Mouse (Mus musculus) brain, embryonic 18.5 days (tissue): ENCODE results near the gene Utp6.
"Not testable (repeated sequence)": the region's sequence is repeated elsewhere in the genome, so short reads cannot be mapped to it uniquely, and the experiment has no call there.

Experiments
- DNase-seq: peaks from one replicate; pipeline ENCODE4 v3.0.0-alpha.2; 2012; ENCODE audit warnings: low read depth, low spot score

Gene Utp6

DNA sequence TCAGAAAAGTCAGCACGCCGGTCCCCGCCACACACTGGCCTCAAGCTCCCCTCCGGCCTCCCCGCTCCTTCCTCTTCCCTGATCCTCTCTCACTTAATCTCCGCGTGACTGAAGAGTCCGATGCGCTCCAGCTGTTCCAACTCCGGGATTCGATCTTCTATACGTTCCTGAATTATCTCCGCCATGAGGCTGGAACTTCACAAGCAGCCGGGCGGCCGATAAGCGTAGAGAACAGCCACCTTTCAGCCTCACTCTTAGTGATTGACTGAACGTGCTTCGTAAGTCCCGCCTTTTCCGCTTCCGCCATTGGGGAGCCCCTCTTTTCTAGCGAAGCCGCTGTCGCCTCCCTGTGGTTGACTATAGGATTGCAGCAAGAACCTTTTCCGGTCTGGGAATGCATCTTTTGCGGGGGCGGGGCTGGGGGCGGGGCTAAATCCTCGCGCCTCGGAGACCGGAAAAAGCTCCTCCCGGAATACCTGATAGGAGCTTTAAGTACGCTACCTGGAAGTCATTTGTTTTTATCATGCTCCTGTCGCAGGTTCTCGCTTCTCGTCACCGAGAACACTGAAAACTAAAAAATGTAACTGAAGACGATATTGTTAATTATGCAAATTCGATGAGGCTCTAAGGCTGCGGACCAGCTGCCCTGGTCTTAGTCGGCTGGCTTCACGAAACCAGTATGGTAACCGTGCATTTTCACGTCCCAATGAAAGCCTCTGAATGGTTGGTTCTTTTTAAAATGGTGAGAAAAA is at the start of gene Utp6:
Utp6 (minus strand) TSS at position 266 of the 752 bp plus-strand sequence.
- peak; percentile 96 for DNase-seq

- no peak for DNase-seq
These were observed 32.2 kb upstream of the Utp6 start for GRCm38 (mm10) chr11:79994271-79994988.

DNA sequence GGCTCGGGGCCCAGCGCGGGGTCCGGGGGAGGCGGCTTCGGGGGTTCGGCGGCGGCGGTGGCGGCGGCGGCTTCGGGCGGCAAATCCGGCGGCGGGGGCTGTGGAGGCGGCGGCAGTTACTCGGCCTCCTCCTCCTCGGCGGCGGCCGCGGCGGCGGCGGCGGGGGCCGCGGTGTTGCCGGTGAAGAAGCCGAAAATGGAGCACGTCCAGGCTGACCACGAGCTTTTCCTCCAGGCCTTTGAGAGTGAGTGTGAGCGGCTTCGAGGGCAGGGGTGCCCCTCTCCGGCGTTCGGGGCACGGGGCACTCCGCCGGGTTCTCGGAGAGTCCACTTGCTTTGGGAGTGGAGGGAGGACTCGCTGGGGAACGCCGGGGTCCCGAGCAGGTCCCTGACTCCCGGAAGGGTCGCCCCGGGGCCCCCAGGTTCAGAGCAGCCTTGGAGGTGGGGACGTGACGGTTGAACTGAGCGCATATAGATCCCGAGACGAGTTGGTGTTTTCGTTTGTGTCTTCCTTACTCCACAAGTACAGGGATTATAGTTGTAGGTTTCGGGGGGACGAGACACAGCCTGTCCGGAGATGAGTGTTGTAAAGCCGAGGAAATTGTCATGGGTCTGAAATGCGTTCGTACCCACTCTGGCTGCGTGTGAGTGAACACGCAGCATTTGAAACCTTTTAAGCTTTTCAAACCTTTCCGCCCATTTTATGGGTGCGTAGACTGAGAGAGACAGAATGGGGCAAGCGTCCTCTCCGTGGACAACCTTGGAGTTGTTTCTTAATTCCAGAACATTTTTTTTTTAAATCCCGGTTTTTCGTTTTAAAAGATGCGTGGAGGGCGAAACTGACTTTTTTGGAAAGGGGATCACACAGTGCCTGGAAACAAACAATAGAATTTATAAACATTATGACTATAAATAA is 31.4 kb upstream of the Utp6 start:
- DNase-seq, result no peak

GRCm38 (mm10) chr11:79992592-79993355 is 30.6 kb upstream of the Utp6 start, which contains the start of gene Suz12:
Gene Suz12 (plus strand): TSS chr11:79993106.
- peak; percentile 95 for DNase-seq

- DNase-seq, result no peak
These were observed 29.9 kb upstream of the Utp6 start for GRCm38 (mm10) chr11:79992035-79992591.

GRCm38 (mm10) chr11:79991600-79991999 is 29.4 kb upstream of the Utp6 start:
- no peak for DNase-seq

DNA sequence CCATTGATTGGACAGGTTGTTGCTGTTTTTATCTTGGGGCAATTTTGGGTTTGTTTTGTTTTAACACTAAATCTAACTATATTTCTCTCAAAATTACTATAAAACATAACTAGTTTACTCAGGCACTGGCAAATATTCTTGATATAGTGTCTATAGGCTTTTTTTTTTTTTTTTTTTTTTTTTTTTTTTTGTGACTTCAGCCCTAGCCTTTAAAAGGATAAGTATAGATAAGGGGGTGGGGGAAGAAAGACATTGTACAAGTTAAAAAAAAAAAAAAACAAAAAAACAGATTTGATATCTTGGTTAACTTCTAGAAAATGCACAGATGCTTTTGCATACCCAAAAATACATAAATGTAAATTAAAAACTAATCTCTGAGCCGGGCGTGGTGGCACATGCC is 27.9 kb upstream of the Utp6 start:
- DNase-seq, result no peak

DNA sequence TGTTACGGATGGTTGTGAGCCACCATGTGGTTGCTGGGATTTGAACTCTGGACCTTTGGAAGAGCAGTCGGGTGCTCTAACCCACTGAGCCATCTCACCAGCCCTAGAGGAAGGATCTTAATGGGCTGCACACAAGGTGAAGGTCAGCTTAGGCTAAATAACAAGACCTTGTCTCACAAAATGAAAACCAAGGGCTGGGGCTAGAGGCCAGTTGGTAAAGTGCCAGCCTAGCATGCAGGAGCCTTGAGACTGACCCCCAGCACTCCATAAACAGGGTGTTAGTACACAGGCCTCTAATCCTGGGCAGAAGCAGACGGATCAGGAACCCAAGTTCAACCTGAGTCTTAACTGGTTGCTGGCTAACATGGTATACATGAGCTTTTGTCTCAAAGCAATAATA is 25.7 kb upstream of the Utp6 start:
- no peak for DNase-seq

DNA sequence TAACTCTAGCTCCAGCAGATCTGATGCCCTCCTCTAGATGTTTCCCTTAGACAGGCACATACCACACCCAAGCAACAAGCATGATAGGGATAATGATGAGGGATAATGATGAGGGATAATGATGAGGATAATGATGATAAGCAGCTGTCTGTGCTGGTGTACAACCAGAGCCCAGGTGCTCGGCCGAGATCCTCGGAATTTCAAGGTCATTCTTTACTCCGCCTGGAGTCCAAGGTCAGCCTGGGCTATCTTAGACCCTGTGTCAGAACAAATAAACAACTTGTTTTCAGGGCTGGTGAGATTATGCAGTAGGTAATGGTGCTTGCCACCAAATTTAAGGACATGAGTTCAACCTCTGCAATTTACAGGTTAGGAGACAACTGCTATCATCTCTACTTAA is 24.7 kb upstream of the Utp6 start:
- DNase-seq, result no peak

- not testable (repeated sequence) for DNase-seq
These were observed 15.6 kb upstream of the Utp6 start for GRCm38 (mm10) chr11:79977747-79978146.

DNA sequence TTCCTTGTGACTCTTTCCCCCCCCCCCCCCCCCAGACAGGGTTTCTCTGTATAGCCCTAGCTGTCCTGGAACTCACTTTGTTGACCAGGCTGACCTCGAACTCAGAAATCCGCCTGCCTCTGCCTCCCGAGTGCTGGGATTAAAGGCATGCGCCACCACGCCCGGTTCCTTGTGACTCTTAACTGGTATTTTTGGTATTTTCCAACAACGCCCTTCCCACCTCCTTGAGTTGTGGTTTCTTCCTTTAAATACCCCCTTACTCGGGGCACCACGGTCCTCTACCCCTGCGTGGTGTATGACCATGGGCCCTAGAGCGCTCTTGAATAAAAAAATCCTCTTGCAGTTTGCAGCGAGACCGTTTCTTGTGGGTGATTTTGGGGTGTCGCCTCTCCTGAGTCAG is 14.9 kb upstream of the Utp6 start:
- DNase-seq, result not testable (repeated sequence)

GRCm38 (mm10) chr11:79976645-79977044 is 14.5 kb upstream of the Utp6 start:
- not testable (repeated sequence) for DNase-seq

- no peak for DNase-seq
These were observed 14.0 kb upstream of the Utp6 start for GRCm38 (mm10) chr11:79976222-79976621.

- DNase-seq, result no peak
These were observed 13.2 kb upstream of the Utp6 start for GRCm38 (mm10) chr11:79975377-79975776.

- DNase-seq, result no peak
These were observed 11.7 kb upstream of the Utp6 start for GRCm38 (mm10) chr11:79973626-79974476.

- DNase-seq, result no peak
These were observed 10.9 kb upstream of the Utp6 start for GRCm38 (mm10) chr11:79973133-79973532.

DNA sequence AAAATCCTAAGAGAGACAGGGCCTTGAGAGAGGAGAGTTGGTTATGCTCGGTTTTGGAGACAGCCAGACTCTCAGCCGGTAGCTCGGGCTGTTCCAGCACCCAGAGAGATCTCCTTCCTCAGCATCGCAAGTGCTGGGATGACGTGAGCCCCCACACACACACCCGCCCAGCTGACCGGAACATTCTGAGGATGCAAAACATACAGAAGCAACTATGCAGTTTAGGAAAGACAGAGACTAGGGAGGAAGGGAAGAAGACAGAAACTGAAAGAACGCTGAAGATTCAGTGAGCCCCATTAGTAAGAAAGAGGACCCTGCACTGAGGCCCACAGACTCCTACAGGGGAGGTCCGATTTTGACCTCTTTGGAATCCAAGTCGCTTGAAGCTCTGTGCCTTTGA is 5.6 kb upstream of the Utp6 start:
- DNase-seq, result no peak

- DNase-seq, result no peak
These were observed 3.7 kb upstream of the Utp6 start for GRCm38 (mm10) chr11:79965896-79966295.

DNA sequence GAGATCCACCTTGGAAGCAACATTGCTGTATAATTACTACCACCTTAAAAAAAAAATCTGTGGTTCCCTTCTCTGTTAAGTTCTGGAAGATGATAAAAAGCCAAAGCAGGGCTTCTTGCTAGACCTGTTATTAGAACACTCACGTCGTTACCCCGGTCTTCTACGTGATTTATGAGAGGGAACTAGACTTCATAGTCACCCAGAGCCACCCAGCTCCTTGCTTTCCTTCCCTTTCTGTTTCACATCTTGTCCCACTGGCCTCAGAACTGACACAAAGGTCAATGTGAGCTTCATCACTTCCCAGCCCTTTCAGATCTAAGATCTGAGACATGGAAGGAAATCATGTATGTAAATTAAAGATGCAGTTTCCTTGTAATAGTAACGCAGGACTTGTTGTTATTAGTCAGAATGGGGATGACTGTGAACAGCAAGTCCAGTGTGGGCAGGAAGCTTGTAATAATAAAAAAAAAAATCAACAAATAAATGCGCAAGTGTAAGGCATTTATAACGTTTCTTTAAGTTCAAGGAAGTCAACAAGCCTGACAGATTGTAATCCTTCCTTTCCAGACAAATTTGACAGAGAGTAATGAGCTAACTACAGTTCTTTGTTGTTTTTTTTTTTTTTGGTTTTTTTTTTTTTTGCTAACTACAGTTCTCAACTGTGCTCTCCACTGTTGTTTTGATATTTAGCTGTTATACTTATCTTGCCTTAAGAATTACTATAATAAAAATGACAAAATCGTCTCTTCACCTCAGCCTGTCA is 1.2 kb upstream of the Utp6 start:
- DNase-seq, result no peak
